Mouse (Mus musculus) stomach, postnatal 0 days (tissue): ENCODE measurements around the gene Gm28374.

Experiments used
- CTCF ChIP-seq: IDR thresholded peaks from 2 replicates; pipeline ENCODE4 v1.5.1; 2016; ENCODE audit warnings: antibody characterized with exemption, low read depth, mild to moderate bottlenecking, moderate library complexity
- EP300 ChIP-seq: optimal IDR thresholded peaks from 2 replicates; pipeline ENCODE3; 2016; ENCODE audit warnings: antibody characterized with exemption

DNA sequence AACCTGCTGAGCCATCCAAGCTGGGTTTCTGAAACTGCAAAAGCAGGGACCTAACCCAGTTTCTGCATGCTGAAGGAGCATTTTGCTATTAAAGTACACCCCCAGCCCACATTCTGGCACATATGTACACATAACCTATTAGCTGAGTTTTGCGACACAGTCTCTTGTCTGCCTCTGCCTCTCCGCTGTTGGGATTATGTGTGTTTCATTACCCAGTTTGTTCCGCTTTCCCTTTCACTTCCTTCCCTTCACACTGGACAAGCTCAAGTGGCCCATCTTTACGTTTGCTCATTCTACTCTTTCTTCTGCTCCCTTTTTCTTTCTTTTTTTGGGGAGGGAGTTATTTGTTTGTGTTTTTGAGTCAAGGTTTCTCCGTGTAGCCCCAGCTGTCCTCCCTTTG is 8.2 kb downstream of the Gm28374 start:
- TF ChIP-seq CTCF (no peak), EP300 (no peak)
